Mouse (Mus musculus) left cerebral cortex, adult 9 months (tissue): ENCODE measurements around the gene Vmn1r116.
"Not testable (repeated sequence)": the region's sequence is repeated elsewhere in the genome, so short reads cannot be mapped to it uniquely, and the experiment has no call there.

ENCODE experiments used
- DNase-seq, 2 experiments: peaks; one replicate each; pipeline ENCODE4 v3.0.0; 2022; ENCODE audit warnings: low spot score in 2 of 2

Gene Vmn1r116

DNA sequence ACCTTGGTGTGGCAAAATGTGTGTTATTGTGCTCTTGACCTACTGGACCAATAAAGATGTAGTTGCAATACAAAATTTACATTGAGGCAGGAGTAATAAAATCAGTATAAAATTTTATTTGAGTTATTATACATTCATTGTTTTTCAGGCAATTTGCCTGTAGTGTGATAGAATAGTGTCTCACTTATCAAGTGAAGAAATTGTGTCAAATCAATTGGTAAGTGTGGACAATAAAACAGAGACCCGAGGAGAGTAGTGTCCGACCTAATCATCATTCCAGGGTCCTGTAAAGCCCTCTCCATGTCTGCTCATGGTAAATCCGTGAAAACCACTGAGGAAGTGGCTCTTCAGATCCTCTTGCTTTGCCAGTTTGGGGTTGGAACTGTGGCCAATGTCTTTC lies at the start of gene Vmn1r116:
Gene Vmn1r116, plus strand, starts transcription at position 301 of the 400 bp plus-strand sequence.
- not testable (repeated sequence) for DNase-seq

DNA sequence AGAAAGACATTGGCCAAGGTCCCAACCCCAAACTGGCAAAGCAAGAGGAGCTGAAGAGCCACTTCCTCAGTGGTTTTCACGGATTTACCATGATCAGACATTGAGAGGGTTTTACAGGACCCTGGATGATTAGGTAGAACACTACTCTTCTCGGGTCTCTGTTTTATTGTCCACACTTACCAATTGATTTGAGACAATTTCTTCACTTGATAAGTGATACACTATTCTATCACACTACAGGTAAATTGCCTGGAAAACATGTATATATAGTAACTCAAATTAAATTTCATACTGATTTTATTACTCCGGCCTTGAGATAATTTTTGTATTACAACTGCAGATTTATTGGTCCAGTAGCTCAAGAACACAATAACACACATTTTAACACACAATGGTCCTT lies 27.2 kb upstream of the Vmn1r116 start, which contains the start of gene Vmn1r115:
Gene Vmn1r115, minus strand, starts transcription at position 101 of the 400 bp plus-strand sequence.
- not testable (repeated sequence) for DNase-seq

DNA sequence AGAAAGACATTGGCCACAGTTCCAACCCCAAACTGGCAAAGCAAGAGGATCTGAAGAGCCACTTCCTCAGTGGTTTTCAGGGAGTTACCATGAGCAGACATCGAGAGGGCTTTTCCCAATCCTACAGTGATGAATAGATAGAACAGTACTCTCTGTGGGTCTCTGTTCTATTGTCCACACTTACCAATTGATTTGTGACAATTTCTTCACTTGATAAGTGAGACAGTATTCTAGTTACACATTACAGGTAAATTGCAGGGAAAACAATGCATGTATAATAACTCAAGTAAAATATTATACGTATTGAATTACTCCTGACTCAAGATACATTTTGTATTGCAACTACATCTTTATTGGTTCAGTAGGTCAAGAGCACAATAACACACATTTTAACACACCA lies 12.0 kb downstream of the Vmn1r116 start, which contains the start of gene Vmn1r117:
Gene Vmn1r117, minus strand, starts transcription at position 101 of the 400 bp plus-strand sequence.
- DNase-seq = not testable (repeated sequence)

DNA sequence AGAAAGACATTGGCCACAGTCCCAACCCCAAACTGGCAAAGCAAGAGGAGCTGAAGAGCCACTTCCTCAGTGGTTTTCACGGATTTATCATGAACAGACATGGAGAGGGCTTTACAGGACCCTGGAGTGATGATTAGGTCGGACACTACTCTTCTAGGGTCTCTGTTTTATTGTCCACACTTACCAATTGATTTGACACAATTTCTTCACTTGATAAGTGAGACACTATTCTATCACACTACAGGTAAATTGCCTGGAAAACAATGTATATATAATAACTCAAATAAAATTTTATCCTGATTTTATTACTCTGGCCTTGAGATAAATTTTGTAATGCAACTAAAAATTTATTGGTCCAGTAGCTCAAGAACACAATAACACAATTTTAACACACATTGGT lies 40.2 kb downstream of the Vmn1r116 start, which contains the start of gene Vmn1r118:
Gene Vmn1r118, minus strand, starts transcription at position 101 of the 400 bp plus-strand sequence.
- not testable (repeated sequence) for DNase-seq
